Mouse (Mus musculus): ENCODE results near the gene Fxyd5.

DNA sequence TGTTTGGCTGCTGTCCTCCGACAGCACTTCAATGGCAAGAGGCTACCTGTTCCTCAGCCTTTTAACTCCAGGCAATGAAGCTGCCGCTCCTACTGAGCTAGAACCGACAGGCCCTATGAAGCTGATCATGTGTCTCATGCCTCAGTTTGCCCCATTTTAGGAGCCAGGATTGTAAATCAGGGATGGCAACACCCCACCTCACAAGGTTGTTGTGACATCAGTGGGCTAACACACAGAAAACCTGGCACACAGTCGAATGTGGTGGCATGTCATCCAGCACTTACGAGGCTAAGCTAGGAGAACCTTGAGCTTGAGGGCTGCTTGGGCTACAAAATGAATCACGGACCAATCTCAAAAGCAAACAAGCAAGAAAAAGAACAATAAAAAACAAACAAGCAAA is 15.9 kb upstream of the Fxyd5 start:
- no peak for TF ChIP-seq CTCF (IDR thresholded peaks at IDR 0.05; ENCODE audit: borderline replicate concordance, extremely low read depth, insufficient read depth, insufficient read length)
- no peak for TF ChIP-seq POLR2A (IDR thresholded peaks at IDR 0.05; ENCODE audit: borderline replicate concordance, extremely low read depth, insufficient read depth, insufficient read length, poor library complexity, severe bottlenecking)

Data from brain, embryonic 14.5 days (tissue).